In genomic region chr4:154051401-154051800, GRCm38 (mm10) we compare ENCODE assay signal across 31 mouse cellular contexts. TPM values are rescaled to one million over a fixed set of nuclear protein-coding genes. Genes with fewer than 3 reads are reported as not detected.
DNase-seq lines count a peak whose midpoint lies in the region; ATAC-seq and TF ChIP-seq lines count a peak whose summit lies in the region.
"Had no signal": no experiment of that assay in that cellular context is flagged by ENCODE, and none has a peak within 500 bp of the region (broad histone marks: within the 10 kb centered on the region; RNA-seq: fewer than 3 reads in every experiment).

No protein-coding gene starts in this region.

- H3K4me3 ChIP-seq in embryonic facial prominence, embryonic 14.5 days (ENCODE audit: low read depth, low read length): no peak overlapping the region
- no peak overlapping the region for H3K4me3 ChIP-seq in embryonic facial prominence, embryonic 10.5 days
- no peak overlapping the region for H3K4me3 ChIP-seq in gastrocnemius, adult 2 months
- no peak overlapping the region for H3K4me3 ChIP-seq in midbrain, embryonic 10.5 days
- H3K4me3 ChIP-seq: embryonic facial prominence, embryonic 12.5 days; heart, embryonic 12.5 days; heart, embryonic 15.5 days; hindbrain, embryonic 10.5 days; hindbrain, embryonic 13.5 days had no signal

- no peak for TF ChIP-seq CTCF in gastrocnemius, adult 2 months (IDR thresholded peaks at IDR 0.05)

- 0 out of 2 replicates have a peak, but pooled peaks cover under 1% of the 10 kb centered on the region for H3K4me1 ChIP-seq in embryonic facial prominence, embryonic 14.5 days (ENCODE audit: control insufficient read depth, insufficient read depth, low read length)
- H3K4me1 ChIP-seq in embryonic facial prominence, embryonic 10.5 days: no peaks in the 10 kb centered on the region; the same call in 1 of the 2 replicates
- no peaks in the 10 kb centered on the region for H3K4me1 ChIP-seq in midbrain, embryonic 10.5 days
- H3K4me1 ChIP-seq: heart, embryonic 12.5 days; heart, embryonic 15.5 days; hindbrain, embryonic 10.5 days; hindbrain, embryonic 13.5 days had no signal

- H3K36me3 ChIP-seq in embryonic facial prominence, embryonic 14.5 days (ENCODE audit: control insufficient read depth, insufficient read depth, low read length): no peaks in the 10 kb centered on the region
- no peaks in the 10 kb centered on the region for H3K36me3 ChIP-seq in embryonic facial prominence, embryonic 10.5 days (replicated peaks)
- no peaks in the 10 kb centered on the region for H3K36me3 ChIP-seq in midbrain, embryonic 10.5 days
- H3K36me3 ChIP-seq: embryonic facial prominence, embryonic 12.5 days; heart, embryonic 12.5 days; heart, embryonic 15.5 days; hindbrain, embryonic 10.5 days; hindbrain, embryonic 13.5 days had no signal

- no peaks in the 10 kb centered on the region for H3K27me3 ChIP-seq in embryonic facial prominence, embryonic 14.5 days (replicated peaks; ENCODE audit: control insufficient read depth, insufficient read depth, low read length)
- H3K27me3 ChIP-seq in embryonic facial prominence, embryonic 10.5 days (replicated peaks; ENCODE audit: low read depth, poor library complexity, severe bottlenecking): no peaks in the 10 kb centered on the region
- no peaks in the 10 kb centered on the region for H3K27me3 ChIP-seq in midbrain, embryonic 10.5 days (ENCODE audit: low read depth, poor library complexity, severe bottlenecking)
- H3K27me3 ChIP-seq: embryonic facial prominence, embryonic 12.5 days; heart, embryonic 15.5 days had no signal

- DNase-seq in embryonic facial prominence, embryonic 14.5 days (ENCODE audit: low spot score): peak; percentile 23
- no peak for DNase-seq in embryonic facial prominence, embryonic 10.5 days (ENCODE audit: low spot score)
- DNase-seq in gastrocnemius, adult 2 months: peak; percentile 2
- no peak for DNase-seq in gastrocnemius, adult 18-20 months (ENCODE audit: low spot score)
- DNase-seq in brain, adult 2 months (ENCODE audit: low read depth, low spot score): peak; percentile 59
- peak; percentile 97 for DNase-seq in gonadal fat pad, adult 2 months (ENCODE audit: low read depth)
- DNase-seq in urinary bladder, postnatal 36 days (ENCODE audit: low spot score in 2 of 2): no peak
- DNase-seq in midbrain, embryonic 10.5 days (ENCODE audit: low spot score): no peak
- DNase-seq: adrenal gland, adult 8-10 months; adrenal gland, postnatal 25 days; cerebellum, adult 18-20 months; cerebellum, adult 9-10 months; cerebellum, postnatal 14 days; forebrain, postnatal 0 days; gastrocnemius, postnatal 14 days; heart, adult 18-20 months; heart, postnatal 10 days; heart, postnatal 36 days had no signal

- WGBS in embryonic facial prominence, embryonic 14.5 days: 89% methylated on average over 3 of the region's 3 CpGs
- 91% methylated on average over 3 of the region's 3 CpGs for WGBS in embryonic facial prominence, embryonic 10.5 days
- WGBS in midbrain, embryonic 10.5 days: 92% methylated on average over 3 of the region's 3 CpGs

- H3K27ac ChIP-seq in embryonic facial prominence, embryonic 14.5 days (replicated peaks; ENCODE audit: low read depth, low read length): no peak overlapping the region
- H3K27ac ChIP-seq in embryonic facial prominence, embryonic 10.5 days (replicated peaks): no peak overlapping the region
- no peak overlapping the region for H3K27ac ChIP-seq in gastrocnemius, adult 2 months
- no peak overlapping the region for H3K27ac ChIP-seq in midbrain, embryonic 10.5 days (replicated peaks)
- H3K27ac ChIP-seq: embryonic facial prominence, embryonic 12.5 days; heart, embryonic 15.5 days; hindbrain, embryonic 10.5 days; hindbrain, embryonic 13.5 days; hindbrain, postnatal 0 days had no signal

- ATAC-seq in embryonic facial prominence, embryonic 14.5 days (ENCODE audit: low read depth): no peak; the same call in 1 of the 2 replicates
- ATAC-seq: activated CD4-positive, CD25-positive, alpha-beta regulatory T cell, adult 4 months; forebrain, embryonic 14.5 days; forebrain, postnatal 0 days; hindbrain, postnatal 0 days; intestine, postnatal 0 days had no signal

- intact Hi-C loops in gastrocnemius, adult 2 months (cut with DNase I): no loop called here

- no peak overlapping the region for H3K9ac ChIP-seq in embryonic facial prominence, embryonic 14.5 days (ENCODE audit: low read depth, low read length)
- H3K9ac ChIP-seq: embryonic facial prominence, embryonic 12.5 days; forebrain, postnatal 0 days; heart, embryonic 12.5 days; heart, embryonic 15.5 days; hindbrain, embryonic 13.5 days had no signal

- H3K4me2 ChIP-seq in embryonic facial prominence, embryonic 14.5 days (ENCODE audit: low read depth, low read length): no peak overlapping the region
- H3K4me2 ChIP-seq: embryonic facial prominence, embryonic 12.5 days; heart, embryonic 12.5 days; heart, embryonic 15.5 days; hindbrain, embryonic 13.5 days had no signal

- H3K9me3 ChIP-seq in embryonic facial prominence, embryonic 14.5 days (ENCODE audit: control insufficient read depth, low read length): no peaks in the 10 kb centered on the region
- H3K9me3 ChIP-seq in embryonic facial prominence, embryonic 10.5 days: no peaks in the 10 kb centered on the region
- no peaks in the 10 kb centered on the region for H3K9me3 ChIP-seq in midbrain, embryonic 10.5 days (replicated peaks)
- H3K9me3 ChIP-seq: embryonic facial prominence, embryonic 12.5 days; heart, embryonic 12.5 days; heart, embryonic 15.5 days; hindbrain, embryonic 10.5 days; hindbrain, embryonic 13.5 days had no signal

RNA-seq across cellular contexts. Expression of gene Ccdc27, which starts 8.9 kb away (rescaled TPM):
- 0.09 TPM in 1 of 2 replicates, not detected in the other for polyA plus RNA-seq in embryonic facial prominence, embryonic 14.5 days (2014; fragmentation: Nextera tagmentation; extraction: Ambion mirVana)
- polyA plus RNA-seq in embryonic facial prominence, embryonic 10.5 days (2016; fragmentation: Nextera tagmentation; extraction: Ambion mirVana): not detected in 2 replicates
- total RNA-seq in gastrocnemius, adult 2 months (2021): not detected
- not detected for total RNA-seq in gastrocnemius, adult 18-20 months (2021)
- polyA plus RNA-seq in gonadal fat pad, adult 2 months (2012; rRNA removed): 0.16 and 0.23 TPM in 2 replicates
- not detected in 2 replicates for polyA plus RNA-seq in midbrain, embryonic 10.5 days (2016; fragmentation: Nextera tagmentation; extraction: Ambion mirVana)
- total RNA-seq: adrenal gland, adult 8-10 months; adrenal gland, postnatal 25 days; ES-E14; forebrain, postnatal 0 days; gastrocnemius, postnatal 14 days; gastrocnemius, postnatal 4 days; heart, adult 18-20 months; heart, postnatal 10 days; heart, postnatal 36 days; hindbrain, postnatal 0 days had no signal
- polyA plus RNA-seq: activated CD4-positive, CD25-positive, alpha-beta regulatory T cell, adult 4 months; embryonic facial prominence, embryonic 12.5 days; forebrain, embryonic 11.5 days; forebrain, embryonic 14.5 days; forebrain, postnatal 0 days; heart, embryonic 15.5 days; hindbrain, embryonic 10.5 days; hindbrain, embryonic 13.5 days; hindbrain, postnatal 0 days; intestine, embryonic 14.5 days had no signal

RNA-seq across cellular contexts. Expression of gene Smim1, which starts 25.4 kb away (rescaled TPM):
- polyA plus RNA-seq in embryonic facial prominence, embryonic 14.5 days (2014; fragmentation: Nextera tagmentation; extraction: Ambion mirVana): 34.3 TPM in 2 replicates
- 19.3 and 24.5 TPM in 2 replicates for polyA plus RNA-seq in embryonic facial prominence, embryonic 10.5 days (2016; fragmentation: Nextera tagmentation; extraction: Ambion mirVana)
- 1 to 10 TPM; 2.0 to 2.3 TPM for total RNA-seq in gastrocnemius, adult 2 months (2021)
- 1 to 10 TPM; 1.4 to 2.2 TPM for total RNA-seq in gastrocnemius, adult 18-20 months (2021)
- polyA plus RNA-seq in gonadal fat pad, adult 2 months (2012; rRNA removed): 338 and 347 TPM in 2 replicates
- 18.4 and 21.2 TPM in 2 replicates for polyA plus RNA-seq in midbrain, embryonic 10.5 days (2016; fragmentation: Nextera tagmentation; extraction: Ambion mirVana)

RNA-seq across cellular contexts. Expression of gene Lrrc47, which starts 39.9 kb away (rescaled TPM):
- polyA plus RNA-seq in embryonic facial prominence, embryonic 14.5 days (2014; fragmentation: Nextera tagmentation; extraction: Ambion mirVana): 11.6 and 11.9 TPM in 2 replicates
- 24.9 and 27.3 TPM in 2 replicates for polyA plus RNA-seq in embryonic facial prominence, embryonic 10.5 days (2016; fragmentation: Nextera tagmentation; extraction: Ambion mirVana)
- 10 to 100 TPM; 24.4 to 29.0 TPM for total RNA-seq in gastrocnemius, adult 2 months (2021)
- total RNA-seq in gastrocnemius, adult 18-20 months (2021): 10 to 100 TPM; 26.3 to 27.8 TPM
- polyA plus RNA-seq in gonadal fat pad, adult 2 months (2012; rRNA removed): 38.6 and 47.0 TPM in 2 replicates
- 21.3 and 23.0 TPM in 2 replicates for polyA plus RNA-seq in midbrain, embryonic 10.5 days (2016; fragmentation: Nextera tagmentation; extraction: Ambion mirVana)

Comparison
In these comparisons a context has a peak if more than half of its experiments do, and no peak if none do; other contexts are left out.
1. DNase-seq: peak in embryonic facial prominence, embryonic 14.5 days (single experiment), gastrocnemius, adult 2 months (single experiment), brain, adult 2 months (single experiment) and gonadal fat pad, adult 2 months (single experiment); none in embryonic facial prominence, embryonic 10.5 days (single experiment), gastrocnemius, adult 18-20 months (single experiment), urinary bladder, postnatal 36 days (0 of 2) and midbrain, embryonic 10.5 days (single experiment).